Mouse (Mus musculus) spleen, postnatal 36 days (tissue): ENCODE measurements around the gene Reln.

Source experiments
- DNase-seq, 2 experiments: peaks; one replicate each; pipeline ENCODE4 v3.0.0; 2022; ENCODE audit warnings: low spot score in 2 of 2, mixed read lengths in 1 of 2

Gene Reln

GRCm38 (mm10) chr5:21846616-21847290 lies 497.7 kb downstream of the Reln start:
- no peak for DNase-seq

DNA sequence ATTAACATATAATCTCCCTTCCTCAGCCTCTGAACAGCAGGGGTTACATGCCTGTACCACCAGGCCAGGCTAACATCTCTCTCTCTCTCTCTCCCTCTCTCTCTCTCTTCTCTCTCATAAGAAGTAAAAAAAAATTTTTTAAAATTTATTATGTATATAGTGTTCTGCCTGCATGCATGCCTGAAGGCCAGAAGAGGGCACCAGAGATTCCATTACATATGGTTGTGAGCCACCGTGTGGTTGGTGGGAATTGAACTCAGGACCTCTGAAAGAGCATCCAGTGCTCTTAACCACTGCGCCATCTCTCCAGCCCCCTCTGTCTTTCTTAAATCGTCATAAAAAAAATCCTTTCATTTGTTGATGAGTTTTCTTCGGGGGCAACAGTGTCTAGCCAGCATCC lies 499.8 kb downstream of the Reln start:
- no peak for DNase-seq
